Mouse (Mus musculus) erythroblast, adult 5-6 weeks (primary cell): ENCODE data around the gene Wsb2. TPM values are rescaled to one million over a fixed set of nuclear protein-coding genes. Genes with fewer than 3 reads are reported as not detected.
"Not testable (repeated sequence)": the region's sequence is repeated elsewhere in the genome, so short reads cannot be mapped to it uniquely, and the experiment has no call there.

ENCODE experiments used
- ATAC-seq: replicated peaks from 2 replicates; pipeline ENCODE4 v1.8.0; 2016; ENCODE audit warnings: moderate number of reproducible peaks, mild to moderate bottlenecking, moderate TSS enrichment, inconsistent platforms; ENCODE audit not compliant: poor library complexity, low FRiP score, severe bottlenecking
- total RNA-seq, 2 experiments: library from RNA; stranded (forward) in 1 of 2; stranded (reverse) in 1 of 2; fragments of 150-400 nt in 1 of 2; fragments of 200-764, 138-1000 nt in 1 of 2; gene quantifications; 2 replicates each; pipeline versions ENCODE4 v1.2.3 to v1.2.4; 2015 to 2017; ENCODE audit warnings: low replicate concordance in 2 of 2

Gene Wsb2
- total RNA-seq (2015; ENCODE audit: low replicate concordance) (2.9 and 5.6 TPM in 2 replicates), total RNA-seq (2017; ENCODE audit: low replicate concordance) (3.1 and 4.2 TPM in 2 replicates)

GRCm38 (mm10) chr5:117357129-117357477, at the start of gene Wsb2:
Gene Wsb2 (plus strand): TSS chr5:117357304.
- peak; percentile 82 for ATAC-seq

- peak; percentile 82 for ATAC-seq
These were observed 49.4 kb upstream of the Wsb2 start for GRCm38 (mm10) chr5:117307699-117308098.

GRCm38 (mm10) chr5:117313420-117313819, 43.7 kb upstream of the Wsb2 start:
- ATAC-seq: peak; percentile 75

GRCm38 (mm10) chr5:117313909-117314308, 43.2 kb upstream of the Wsb2 start:
- no peak for ATAC-seq

GRCm38 (mm10) chr5:117314587-117315428, 42.3 kb upstream of the Wsb2 start:
- ATAC-seq: no peak

- ATAC-seq: peak; percentile 73
These were observed 38.1 kb upstream of the Wsb2 start, which contains the start of gene Vsig10 for GRCm38 (mm10) chr5:117318741-117319629. Gene Vsig10 (plus strand): TSS chr5:117319083.

GRCm38 (mm10) chr5:117323751-117324150, 33.4 kb upstream of the Wsb2 start:
- no peak for ATAC-seq

- no peak for ATAC-seq
These were observed 30.7 kb upstream of the Wsb2 start for GRCm38 (mm10) chr5:117326408-117326807.

GRCm38 (mm10) chr5:117330457-117330856, 26.6 kb upstream of the Wsb2 start:
- ATAC-seq: no peak

GRCm38 (mm10) chr5:117337999-117338398, 19.1 kb upstream of the Wsb2 start:
- ATAC-seq: no peak

- ATAC-seq: 0 out of 2 replicates have a peak, but pooled peaks have one; percentile 58
These were observed 18.6 kb upstream of the Wsb2 start for GRCm38 (mm10) chr5:117338503-117338902.

- ATAC-seq: no peak
These were observed 17.0 kb upstream of the Wsb2 start for GRCm38 (mm10) chr5:117340081-117340480.

- ATAC-seq: no peak
These were observed 15.2 kb upstream of the Wsb2 start for GRCm38 (mm10) chr5:117341896-117342295.

GRCm38 (mm10) chr5:117344496-117344895, 12.6 kb upstream of the Wsb2 start:
- not testable (repeated sequence) for ATAC-seq

- no peak for ATAC-seq
These were observed 11.6 kb upstream of the Wsb2 start for GRCm38 (mm10) chr5:117345432-117345976.

- no peak for ATAC-seq
These were observed 10.8 kb upstream of the Wsb2 start for GRCm38 (mm10) chr5:117346281-117346680.

GRCm38 (mm10) chr5:117347011-117347410, 10.1 kb upstream of the Wsb2 start:
- no peak for ATAC-seq

GRCm38 (mm10) chr5:117347838-117348237, 9.3 kb upstream of the Wsb2 start:
- ATAC-seq: no peak

GRCm38 (mm10) chr5:117348279-117348678, 8.8 kb upstream of the Wsb2 start:
- ATAC-seq: peak; percentile 73

GRCm38 (mm10) chr5:117354121-117354520, 3.0 kb upstream of the Wsb2 start:
- ATAC-seq: no peak
